Mouse (Mus musculus): ENCODE results near the gene Slc8a2. TPM values are rescaled to one million over a fixed set of nuclear protein-coding genes. Genes with fewer than 3 reads are reported as not detected.

The Slc8a2 gene
- total and polyA plus RNA-seq, 3 experiments = 0.04 to 0.10 TPM; not detected in 1

DNA sequence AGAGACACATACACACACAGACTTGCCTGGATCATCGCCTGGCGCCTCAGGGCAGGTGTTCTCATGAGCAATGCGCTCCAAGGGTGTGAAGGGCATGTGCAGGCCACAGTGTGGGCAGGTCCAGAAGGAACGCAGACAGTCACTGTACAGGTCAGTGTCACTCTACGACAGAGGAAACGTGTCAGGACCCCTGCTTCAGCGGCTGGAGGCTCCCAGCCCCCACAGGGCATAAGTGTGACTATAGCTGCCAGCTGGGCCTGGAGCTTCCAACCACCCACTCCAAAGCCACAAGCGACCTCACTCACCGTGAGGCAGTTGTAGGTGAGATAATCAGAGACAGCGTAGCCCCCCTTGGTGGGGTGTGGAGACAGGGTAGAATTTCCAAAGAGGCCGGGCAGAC is 68.9 kb downstream of the Slc8a2 start:
- H3K9ac ChIP-seq (ENCODE audit: insufficient read depth, low read depth) = no peak overlapping the region
- no peak overlapping the region for H3K4me3 ChIP-seq (replicated peaks in 1 of 3; ENCODE audit: low read depth in 2 of 3, low read length in 2 of 3, poor library complexity in 1 of 3)
- no peaks in the 10 kb centered on the region for H3K79me2 ChIP-seq (replicated peaks; ENCODE audit: control insufficient read depth, extremely low read depth, insufficient read depth, poor library complexity, severe bottlenecking)
- TF ChIP-seq RCOR1 (conservative IDR thresholded peaks at IDR 0.05; ENCODE audit: low read depth, low read length) = no peak
- no peak for TF ChIP-seq CHD1 (IDR thresholded peaks at IDR 0.05; ENCODE audit: low read depth, low read length)
- TF ChIP-seq HCFC1 (IDR thresholded peaks at IDR 0.05; ENCODE audit: low read depth, low read length) = no peak
- TF ChIP-seq NRF1 (IDR thresholded peaks at IDR 0.05; ENCODE audit: low read depth, low read length) = no peak
- TF ChIP-seq MAFK (IDR thresholded peaks at IDR 0.05; ENCODE audit: insufficient replicate concordance, low read length) = no peak
- no peak for TF ChIP-seq GABPA (IDR thresholded peaks at IDR 0.05; ENCODE audit: insufficient replicate concordance, low read depth, low read length)
- TF ChIP-seq NELFE (IDR thresholded peaks at IDR 0.05; ENCODE audit: low read depth, low read length) = no peak
- H3K4me1 ChIP-seq (ENCODE audit: control insufficient read depth in 1 of 2, insufficient read depth in 2 of 2) = peaks cover 13 to 68% of the 10 kb centered on the region in 2 experiments
- H3K9me3 ChIP-seq (replicated peaks; ENCODE audit: low read length) = no peaks in the 10 kb centered on the region
- H3K4me2 ChIP-seq (ENCODE audit: insufficient read depth, low read depth, poor library complexity, severe bottlenecking) = no peak overlapping the region
- H3K27ac ChIP-seq (ENCODE audit: insufficient read depth, low read depth) = no peak overlapping the region
- H3K27me3 ChIP-seq (replicated peaks) = no peaks in the 10 kb centered on the region
- dilution Hi-C loops (cut with MboI; ENCODE audit: extremely low pct_ligation_motif_present, extremely low pct_unique_long_range_greater_than_20kb, low sequenced_read_pairs) (no loop called here), in situ Hi-C loops (cut with MboI; ENCODE audit: low pct_ligation_motif_present, low pct_unique_long_range_greater_than_20kb, low sequenced_read_pairs) (loop anchor here (10.0 kb wide), 1 partner anchor 56 kb away; the partner anchor contains the start of gene C5ar1)
- no peak for DNase-seq (ENCODE audit: extremely low read depth)
- peaks cover 68 to 88% of the 10 kb centered on the region in 2 experiments for H3K36me3 ChIP-seq (replicated peaks in 1 of 2; ENCODE audit: control insufficient read depth in 1 of 2, insufficient read depth in 1 of 2, low read length in 1 of 2)

DNA sequence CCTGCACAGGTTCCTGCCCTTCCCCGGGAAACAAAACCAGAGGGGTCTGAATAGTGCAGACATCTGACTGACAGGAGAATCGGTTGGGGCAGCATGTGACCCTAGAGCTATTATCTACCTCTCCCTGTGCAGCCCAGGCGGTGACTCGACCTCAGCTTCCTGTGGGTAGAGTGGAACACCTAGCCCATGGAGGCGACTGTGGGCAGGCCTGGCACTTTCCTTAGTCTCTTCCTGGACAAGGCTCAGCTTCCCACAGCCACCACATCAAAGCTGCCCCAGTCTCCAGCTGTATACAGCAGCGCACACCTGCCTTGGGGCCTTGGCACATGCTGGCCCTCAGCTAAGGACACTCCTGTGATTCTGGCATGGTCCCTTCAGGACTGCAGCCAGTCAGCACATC is 71.5 kb downstream of the Slc8a2 start:
- no peak for TF ChIP-seq NRF1 (IDR thresholded peaks at IDR 0.05; ENCODE audit: low read depth, low read length)
- TF ChIP-seq ZC3H11A (IDR thresholded peaks at IDR 0.05; ENCODE audit: low read depth, low read length) = no peak
- TF ChIP-seq SIN3A (IDR thresholded peaks at IDR 0.05; ENCODE audit: low read length) = no peak
- no peak for TF ChIP-seq USF1 (IDR thresholded peaks at IDR 0.05; ENCODE audit: low read depth, low read length)
- no peak for TF ChIP-seq JUN (IDR thresholded peaks at IDR 0.05; ENCODE audit: insufficient read depth, low read depth, low read length)
- no peak for TF ChIP-seq KAT2A (IDR thresholded peaks at IDR 0.05; ENCODE audit: insufficient replicate concordance, low read length)
- no peak for TF ChIP-seq PAX5 (IDR thresholded peaks at IDR 0.05; ENCODE audit: low read length)
- TF ChIP-seq MAFK (IDR thresholded peaks at IDR 0.05; ENCODE audit: insufficient replicate concordance, low read length) = no peak
- no peak overlapping the region for H3K9ac ChIP-seq (ENCODE audit: insufficient read depth, low read depth)
- no peak overlapping the region for H3K4me2 ChIP-seq (ENCODE audit: insufficient read depth, low read depth, poor library complexity, severe bottlenecking)
- no peaks in the 10 kb centered on the region for H3K27me3 ChIP-seq (replicated peaks)
- in situ Hi-C loops (cut with MboI; ENCODE audit: low pct_ligation_motif_present, low pct_unique_long_range_greater_than_20kb, low sequenced_read_pairs) (no loop called here), dilution Hi-C loops (cut with MboI; ENCODE audit: extremely low pct_ligation_motif_present, extremely low pct_unique_long_range_greater_than_20kb, low sequenced_read_pairs) (no loop called here)
- no peaks in the 10 kb centered on the region for H3K9me3 ChIP-seq (replicated peaks; ENCODE audit: low read length)
- no peaks in the 10 kb centered on the region for H3K79me2 ChIP-seq (replicated peaks; ENCODE audit: control insufficient read depth, extremely low read depth, insufficient read depth, poor library complexity, severe bottlenecking)
- peaks cover 79 to 98% of the 10 kb centered on the region in 2 experiments for H3K36me3 ChIP-seq (replicated peaks in 1 of 2; ENCODE audit: control insufficient read depth in 1 of 2, insufficient read depth in 1 of 2, low read length in 1 of 2)
- no peak overlapping the region for H3K27ac ChIP-seq (ENCODE audit: insufficient read depth, low read depth)
- peaks cover 17 to 86% of the 10 kb centered on the region in 2 experiments for H3K4me1 ChIP-seq (ENCODE audit: control insufficient read depth in 1 of 2, insufficient read depth in 2 of 2)
- DNase-seq (ENCODE audit: extremely low read depth) = no peak
- H3K4me3 ChIP-seq (replicated peaks in 1 of 3; ENCODE audit: low read depth in 2 of 3, low read length in 2 of 3, poor library complexity in 1 of 3) = no peak overlapping the region

All from CH12.LX (cell line).